Mouse (Mus musculus) testis, adult 2 months (tissue): Measurements from ENCODE around the gene Zfp788. TPM values are rescaled to one million over a fixed set of nuclear protein-coding genes. Genes with fewer than 3 reads are reported as not detected.
A peak's percentile ranks its signal among the peaks of the same experiment; 100 is the strongest.
"Not testable (repeated sequence)": the region's sequence is repeated elsewhere in the genome, so short reads cannot be mapped to it uniquely, and the experiment has no call there.

ENCODE experiments used
- H3K27ac ChIP-seq: fragments of 200-500 bp; 2 replicates; pipeline ENCODE4 v1.5.1; 2012; ENCODE audit warnings: low read depth, low read length; ENCODE audit not compliant: control insufficient read depth, insufficient read depth
- H3K27me3 ChIP-seq: fragments of 200-500 bp; 2 replicates; pipeline ENCODE4 v1.6.1; 2012; ENCODE audit warnings: mild to moderate bottlenecking, low read length, moderate library complexity; ENCODE audit not compliant: control insufficient read depth, insufficient read depth
- H3K36me3 ChIP-seq: fragments of 200-500 bp; 2 replicates; pipeline ENCODE4 v1.6.1; 2012; ENCODE audit warnings: mild to moderate bottlenecking, low read length; ENCODE audit not compliant: control insufficient read depth, insufficient read depth
- H3K4me1 ChIP-seq: fragments of 200-500 bp; 2 replicates; pipeline ENCODE4 v1.6.1; 2012; ENCODE audit warnings: low read length; ENCODE audit not compliant: control insufficient read depth, insufficient read depth
- H3K4me3 ChIP-seq: fragments of 200-500 bp; 2 replicates; pipeline ENCODE4 v1.5.1; 2012; ENCODE audit warnings: low read depth, mild to moderate bottlenecking, low read length, moderate library complexity, mixed read lengths; ENCODE audit not compliant: control insufficient read depth
- CTCF ChIP-seq: fragments of 200-500 bp; IDR thresholded peaks from 2 replicates; pipeline ENCODE4 v1.5.1; 2012; ENCODE audit warnings: low read depth, mild to moderate bottlenecking, inconsistent platforms, low read length, moderate library complexity; ENCODE audit not compliant: control insufficient read depth, insufficient read depth, insufficient replicate concordance
- POLR2A ChIP-seq: fragments of 200-500 bp; IDR thresholded peaks from 2 replicates; pipeline ENCODE4 v1.6.1; 2012; ENCODE audit warnings: low read depth, mild to moderate bottlenecking, inconsistent platforms, low read length, moderate library complexity; ENCODE audit not compliant: control insufficient read depth
- polyA plus RNA-seq: library from polyadenylated mRNA; depleted of rRNA; stranded (reverse); fragments of >200 nt; gene quantifications from 2 replicates; pipeline ENCODE4 v1.2.3, GENCODE M21; 2012; rRNA removed

Zfp788 gene
- polyA plus RNA-seq, 1 experiment = 2.1 TPM

DNA sequence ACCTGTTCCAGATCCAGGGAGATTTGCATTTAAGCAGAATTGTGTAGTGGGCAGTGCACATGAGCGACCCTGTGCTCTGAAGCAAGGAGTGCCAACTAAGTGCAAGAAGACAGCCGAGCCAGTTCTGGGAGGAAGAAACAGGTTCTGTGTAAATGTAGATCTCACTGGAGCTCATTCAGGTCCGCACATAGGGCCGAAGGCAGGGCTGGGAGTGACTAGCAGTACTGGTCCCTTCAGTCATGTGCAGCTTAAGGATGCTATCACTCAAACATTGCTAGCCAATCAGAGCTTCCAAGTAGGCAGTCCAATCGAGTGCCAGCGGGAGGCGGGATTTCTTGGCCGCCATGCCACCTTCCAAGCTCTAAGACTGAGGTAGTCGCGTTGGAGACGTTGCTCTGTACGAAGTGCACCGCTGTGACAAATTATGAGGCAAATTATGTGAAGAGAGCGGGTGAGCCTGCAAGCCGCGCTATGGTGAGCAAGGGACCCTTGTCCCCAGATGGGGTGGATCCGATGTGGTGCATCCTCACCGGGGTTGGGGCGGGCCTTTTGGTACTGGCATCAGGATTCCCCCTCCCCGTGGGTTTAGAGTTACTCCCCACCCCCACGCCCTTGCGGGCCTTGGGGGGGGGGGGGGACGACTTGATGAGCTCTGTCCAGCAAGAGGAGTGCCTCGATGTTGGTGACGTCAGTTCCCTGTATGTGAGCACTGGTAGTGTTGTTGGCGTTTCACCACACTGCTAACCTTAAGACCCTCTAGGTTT is 400 bp downstream of the Zfp788 start:
- Histone ChIP-seq H3K4me3 (peak overlapping the region; percentile 89), H3K4me1 (peaks cover 2% of the 10 kb centered on the region; the same call in 1 of the 2 replicates), H3K27me3 (no peaks in the 10 kb centered on the region), H3K36me3 (no peaks in the 10 kb centered on the region), H3K27ac (peak overlapping the region; percentile 39)
- TF ChIP-seq CTCF = no peak
- TF ChIP-seq POLR2A = peak; percentile 64; the same call in 1 of the 2 replicates

DNA sequence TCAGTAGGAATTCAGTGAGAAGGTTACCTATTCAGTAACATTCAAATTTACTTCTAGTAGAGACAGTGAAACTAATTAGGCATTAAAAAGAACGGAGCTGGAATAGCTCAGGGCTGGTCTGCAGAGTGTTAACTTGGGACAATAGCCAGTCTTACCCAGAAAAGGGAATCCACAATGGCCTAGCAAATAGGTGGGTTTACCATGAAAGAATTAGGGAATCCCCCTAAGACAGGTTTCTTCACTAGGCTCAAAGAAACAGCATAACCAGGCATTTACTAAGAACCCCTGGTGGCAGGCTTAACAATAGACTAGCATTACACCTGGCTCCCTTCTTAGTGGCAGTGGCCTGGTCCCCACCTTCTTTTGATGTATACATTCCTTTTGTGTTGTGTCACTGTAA is 41.3 kb downstream of the Zfp788 start:
- not testable (repeated sequence) for H3K36me3 ChIP-seq, H3K27me3 ChIP-seq, H3K4me3 ChIP-seq, H3K4me1 ChIP-seq, H3K27ac ChIP-seq

Other genes with a start within 250 kb of the Zfp788 start
- 16.5 and 19.3 TPM in 2 replicates for gene AI987944, start 239.8 kb upstream of the Zfp788 start, polyA plus RNA-seq
- gene Vmn2r57, start 184.5 kb upstream of the Zfp788 start, polyA plus RNA-seq = 0.04 and 0.10 TPM in 2 replicates
- 0.12 and 0.23 TPM in 2 replicates for gene Gm20449, start 133.8 kb upstream of the Zfp788 start, polyA plus RNA-seq
- gene AW146154, start 133.3 kb upstream of the Zfp788 start, polyA plus RNA-seq = 1.0 and 1.2 TPM in 2 replicates
- 0.72 and 1.1 TPM in 2 replicates for gene Gm6871, start 59.5 kb upstream of the Zfp788 start, polyA plus RNA-seq
- gene 2610021A01Rik, start 34.0 kb upstream of the Zfp788 start, polyA plus RNA-seq = 6.9 and 8.0 TPM in 2 replicates
- 0.05 and 0.06 TPM in 2 replicates for gene Vmn2r58, start 239.5 kb downstream of the Zfp788 start, polyA plus RNA-seq